Mouse (Mus musculus) cortical plate, adult 2 months (tissue): Measurements from ENCODE around the gene Pcbp4. TPM values are rescaled to one million over a fixed set of nuclear protein-coding genes. Genes with fewer than 3 reads are reported as not detected.

Source experiments
- H3K27ac ChIP-seq: fragments of 200-500 bp; 2 replicates; pipeline ENCODE4 v1.5.1; 2012; ENCODE audit warnings: low read length, control low read depth, inconsistent platforms; ENCODE audit not compliant: insufficient read depth
- H3K4me1 ChIP-seq: fragments of 200-500 bp; 2 replicates; pipeline ENCODE4 v1.6.1; 2011; ENCODE audit warnings: low read length; ENCODE audit not compliant: control insufficient read depth, insufficient read depth
- H3K4me3 ChIP-seq: fragments of 200-500 bp; 2 replicates; pipeline ENCODE4 v1.5.1; 2011; ENCODE audit warnings: mild to moderate bottlenecking, low read length, control low read depth; ENCODE audit not compliant: insufficient read depth
- CTCF ChIP-seq: fragments of 200-500 bp; IDR thresholded peaks from 2 replicates; pipeline ENCODE4 v1.5.1; 2011; ENCODE audit warnings: mild to moderate bottlenecking, control low read depth, low read length; ENCODE audit not compliant: insufficient read depth; ENCODE audit errors: extremely low read depth
- POLR2A ChIP-seq: fragments of 200-500 bp; IDR thresholded peaks from 2 replicates; pipeline ENCODE4 v1.6.1; 2011; ENCODE audit warnings: mild to moderate bottlenecking, low read length, control low read depth; ENCODE audit not compliant: insufficient read depth; ENCODE audit errors: extremely low read depth
- polyA plus RNA-seq: library from polyadenylated mRNA; depleted of rRNA; stranded (reverse); fragments of >200 nt; gene quantifications from 2 replicates; pipeline ENCODE4 v1.2.3, GENCODE M21; 2012

The Pcbp4 gene
- polyA plus RNA-seq, 1 experiment = 304 TPM

- Histone ChIP-seq H3K27ac (peak overlapping the region; percentile 11), H3K4me3 (no peak overlapping the region; the same call in 1 of the 2 replicates), H3K4me1 (peaks cover 12% of the 10 kb centered on the region; the same call in 1 of the 2 replicates)
- no peak for TF ChIP-seq CTCF
- TF ChIP-seq POLR2A = no peak
These were observed 23.2 kb downstream of the Pcbp4 start for GRCm38 (mm10) chr9:106476002-106476923.

GRCm38 (mm10) chr9:106476924-106477484, 23.9 kb downstream of the Pcbp4 start, which contains the start of gene Parp3:
Gene Parp3, minus strand, starts transcription at chr9:106476949.
- H3K4me1 ChIP-seq = peaks cover 10% of the 10 kb centered on the region; the same call in 1 of the 2 replicates
- peak within 1 kb of the TSS; percentile 62 for H3K4me3 ChIP-seq
- peak within 1 kb of the TSS; percentile 11 for H3K27ac ChIP-seq
- peak; percentile 89 for TF ChIP-seq CTCF
- TF ChIP-seq POLR2A = 0 out of 2 replicates have a peak, but pooled peaks have one; percentile 23

GRCm38 (mm10) chr9:106477649-106478048, 24.6 kb downstream of the Pcbp4 start:
- Histone ChIP-seq H3K4me3 (peak overlapping the region; percentile 62), H3K4me1 (peaks cover 7% of the 10 kb centered on the region; the same call in 1 of the 2 replicates), H3K27ac (no peak overlapping the region)
- no peak for TF ChIP-seq CTCF
- no peak for TF ChIP-seq POLR2A

GRCm38 (mm10) chr9:106478101-106478500, 25.0 kb downstream of the Pcbp4 start:
- no peak for TF ChIP-seq POLR2A
- TF ChIP-seq CTCF = no peak
- Histone ChIP-seq H3K4me3 (peak overlapping the region; percentile 62), H3K4me1 (peaks cover 7% of the 10 kb centered on the region; the same call in 1 of the 2 replicates), H3K27ac (no peak overlapping the region)

GRCm38 (mm10) chr9:106480541-106480940, 27.4 kb downstream of the Pcbp4 start:
- TF ChIP-seq POLR2A = no peak
- no peak for TF ChIP-seq CTCF
- H3K4me3 ChIP-seq = no peak overlapping the region
- H3K27ac ChIP-seq = no peak overlapping the region
- peaks cover 7% of the 10 kb centered on the region; the same call in 1 of the 2 replicates for H3K4me1 ChIP-seq

GRCm38 (mm10) chr9:106481075-106481474, 28.0 kb downstream of the Pcbp4 start:
- no peak for TF ChIP-seq POLR2A
- no peak for TF ChIP-seq CTCF
- H3K4me1 ChIP-seq = peaks cover 6% of the 10 kb centered on the region; the same call in 1 of the 2 replicates
- H3K27ac ChIP-seq = no peak overlapping the region
- H3K4me3 ChIP-seq = no peak overlapping the region

GRCm38 (mm10) chr9:106481676-106482075, 28.6 kb downstream of the Pcbp4 start:
- no peak overlapping the region for H3K27ac ChIP-seq
- H3K4me1 ChIP-seq = peaks cover 4% of the 10 kb centered on the region; the same call in 1 of the 2 replicates
- TF ChIP-seq CTCF = no peak
- TF ChIP-seq POLR2A = no peak
- H3K4me3 ChIP-seq = no peak overlapping the region

- Histone ChIP-seq H3K4me3 (no peak overlapping the region), H3K4me1 (peaks cover 4% of the 10 kb centered on the region; the same call in 1 of the 2 replicates), H3K27ac (no peak overlapping the region)
- TF ChIP-seq POLR2A (no peak), CTCF (no peak)
These were observed 29.6 kb downstream of the Pcbp4 start for GRCm38 (mm10) chr9:106482578-106483115.

GRCm38 (mm10) chr9:106483136-106483535, 30.0 kb downstream of the Pcbp4 start:
- Histone ChIP-seq H3K4me3 (no peak overlapping the region), H3K27ac (no peak overlapping the region), H3K4me1 (no peaks in the 10 kb centered on the region; the same call in 1 of the 2 replicates)
- TF ChIP-seq POLR2A = no peak
- no peak for TF ChIP-seq CTCF
